Mouse (Mus musculus) kidney, adult 9 months (tissue): Measurements from ENCODE around the gene Them7.

Experiments
- DNase-seq: peaks from one replicate; pipeline ENCODE4 v3.0.0; 2022

The Them7 gene

DNA sequence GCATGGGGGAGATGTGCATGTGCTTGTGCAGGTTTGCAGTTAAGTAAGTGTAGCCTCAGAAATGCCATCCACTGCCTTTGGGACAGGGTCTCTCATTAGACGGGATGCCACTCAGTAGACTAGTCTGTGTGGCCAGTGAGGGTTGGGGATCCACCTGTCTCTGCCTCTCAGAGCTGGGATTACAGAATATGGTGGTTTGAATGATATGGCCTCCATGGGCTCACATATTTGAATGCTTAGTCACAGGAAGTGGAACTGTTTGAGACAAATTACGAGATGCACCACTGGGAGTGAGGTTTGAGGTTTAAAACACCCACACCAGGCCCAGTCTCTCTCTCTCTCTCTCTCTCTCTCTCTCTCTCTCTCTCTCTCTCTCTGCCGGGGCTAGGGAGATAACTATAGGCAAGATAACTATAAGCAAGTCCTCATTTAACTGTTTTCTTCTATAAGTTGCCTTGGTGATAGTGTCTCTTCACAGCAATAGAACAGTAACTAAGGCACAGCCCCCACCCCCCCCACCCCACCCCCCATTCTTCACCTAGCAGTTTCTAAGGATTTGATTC is 156.7 kb downstream of the Them7 start:
- no peak for DNase-seq

DNA sequence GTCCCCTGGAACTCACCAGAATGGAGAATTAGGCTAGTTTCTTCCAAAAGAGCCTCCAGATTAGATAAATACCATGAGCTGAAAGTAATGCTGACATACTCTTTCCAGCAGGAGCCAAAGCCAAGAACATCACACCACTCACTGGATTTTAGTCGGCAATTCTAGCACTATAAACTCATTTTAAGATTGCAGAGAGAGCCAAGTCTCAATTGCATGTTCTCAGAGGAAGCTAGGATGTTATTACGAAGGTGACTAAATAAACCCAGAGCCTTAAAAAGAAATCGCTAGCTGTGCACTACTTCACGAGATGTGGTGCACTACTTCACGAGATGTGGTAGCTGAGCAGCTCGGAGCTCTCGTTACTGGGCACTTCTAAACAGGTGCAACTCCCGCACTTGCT is 158.9 kb downstream of the Them7 start:
- DNase-seq: no peak

DNA sequence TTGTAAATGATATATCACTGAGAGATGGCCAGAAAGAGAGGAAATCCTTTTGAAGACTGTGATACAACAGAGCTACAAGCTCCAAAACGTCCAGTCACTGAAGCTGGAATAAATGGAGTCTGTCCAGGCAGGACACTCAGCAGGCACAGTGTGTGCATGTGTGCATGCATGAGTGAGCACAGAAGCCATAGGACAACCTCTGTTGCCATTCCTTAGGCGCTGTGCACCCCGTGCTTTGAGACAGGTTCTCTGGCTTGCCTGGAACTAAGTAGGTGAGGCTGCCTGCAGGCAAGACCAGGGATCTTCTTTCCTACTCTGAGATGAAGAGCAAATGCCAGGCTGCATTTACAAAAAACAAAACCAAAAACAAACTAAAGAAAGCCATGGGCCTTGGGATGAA is 160.9 kb downstream of the Them7 start:
- peak; percentile 42 for DNase-seq

DNA sequence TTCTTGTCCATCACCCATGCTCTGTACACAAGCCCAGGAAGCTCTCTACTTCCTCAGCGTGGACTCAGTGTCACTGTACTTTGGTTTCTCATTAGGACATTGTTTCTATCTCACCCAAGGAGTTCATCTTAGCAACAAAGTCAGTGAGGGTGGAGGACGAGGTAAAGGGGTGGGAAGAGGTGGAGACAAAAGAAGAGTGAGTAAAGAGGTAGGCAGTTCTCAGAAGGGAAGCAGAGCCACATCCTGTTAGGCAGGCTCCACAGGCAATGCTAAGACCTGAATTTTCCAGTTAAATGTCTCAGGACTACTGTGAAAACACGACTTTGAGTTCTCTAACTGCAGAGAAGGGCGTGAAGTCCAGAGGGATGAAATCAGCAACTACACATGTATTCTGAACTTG is 162.3 kb downstream of the Them7 start:
- no peak for DNase-seq

DNA sequence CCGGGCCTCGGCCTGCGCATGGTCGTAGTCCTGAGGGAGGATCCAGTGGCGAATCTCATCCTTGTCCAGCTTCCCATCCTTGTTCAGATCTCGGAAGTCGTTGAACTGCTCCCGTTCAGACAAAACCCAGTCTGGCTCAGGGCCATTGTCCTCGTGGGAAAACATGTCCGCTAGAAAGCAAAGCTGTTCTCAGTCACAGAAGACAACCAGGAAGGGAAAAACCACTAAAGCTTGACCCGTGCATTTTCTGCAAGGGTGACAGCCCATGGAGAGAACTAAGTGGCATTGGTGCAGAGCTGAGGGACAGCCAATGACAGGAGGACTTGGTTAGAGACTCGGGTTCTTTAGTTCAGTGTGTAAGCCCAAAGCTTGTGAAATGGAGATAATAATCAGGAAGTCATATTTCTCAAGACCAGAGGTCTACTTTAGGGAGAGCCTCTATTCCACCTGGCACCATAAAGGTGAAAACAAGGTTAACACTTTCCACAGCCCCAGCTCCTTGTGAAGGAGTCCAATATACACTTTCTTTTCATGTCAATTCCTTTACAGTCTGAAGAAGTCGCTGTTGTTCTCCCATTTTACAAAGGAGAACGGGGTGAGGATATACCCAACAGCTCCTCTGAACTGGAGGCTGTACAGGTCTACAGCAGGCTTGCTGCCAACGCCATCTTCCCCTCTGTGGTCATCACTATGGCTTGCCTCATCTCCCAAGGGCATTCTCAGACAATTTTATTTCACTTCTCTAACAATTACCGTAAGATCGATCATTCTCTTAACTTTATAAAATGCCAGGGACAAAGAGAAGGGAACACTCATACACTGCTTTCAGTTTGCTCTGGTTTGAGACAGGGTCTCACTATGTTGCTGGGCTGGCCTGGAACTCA is 165.1 kb downstream of the Them7 start:
- DNase-seq: no peak

DNA sequence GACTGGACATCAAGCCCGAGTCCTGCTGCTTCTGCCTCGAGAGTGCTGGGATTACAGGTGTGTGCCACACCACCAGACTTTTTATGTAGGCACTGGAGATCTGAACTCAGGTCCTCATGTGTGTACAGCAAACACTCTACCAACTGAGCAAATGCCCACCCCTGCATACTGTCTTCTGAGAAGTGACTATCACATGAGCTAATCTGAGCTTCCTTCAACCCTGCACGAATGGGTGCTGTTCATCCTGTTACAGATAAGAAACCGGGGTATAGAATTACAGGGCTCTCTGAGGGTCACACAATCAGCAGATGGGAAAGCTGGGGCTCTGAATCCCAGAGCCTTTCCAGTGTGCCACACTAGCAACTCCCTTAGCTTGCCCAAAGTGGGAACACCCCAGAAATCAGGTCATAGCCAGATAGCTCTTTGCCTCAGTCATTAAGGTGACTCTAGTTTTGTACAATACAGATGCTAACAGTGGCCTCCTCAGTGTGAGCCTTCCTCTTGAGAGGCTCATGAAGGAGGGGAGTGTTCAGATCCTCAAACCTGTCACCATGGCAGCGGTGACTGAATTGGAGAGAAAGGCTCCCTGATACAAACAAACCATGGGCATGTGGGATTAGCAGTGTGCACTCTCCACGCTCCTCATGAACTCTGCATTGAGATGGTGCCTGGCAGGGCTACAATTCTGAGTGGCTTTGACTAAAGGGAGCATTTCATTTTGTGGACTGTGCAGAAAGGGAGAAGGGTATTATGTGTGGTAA is 166.7 kb downstream of the Them7 start:
- no peak for DNase-seq

DNA sequence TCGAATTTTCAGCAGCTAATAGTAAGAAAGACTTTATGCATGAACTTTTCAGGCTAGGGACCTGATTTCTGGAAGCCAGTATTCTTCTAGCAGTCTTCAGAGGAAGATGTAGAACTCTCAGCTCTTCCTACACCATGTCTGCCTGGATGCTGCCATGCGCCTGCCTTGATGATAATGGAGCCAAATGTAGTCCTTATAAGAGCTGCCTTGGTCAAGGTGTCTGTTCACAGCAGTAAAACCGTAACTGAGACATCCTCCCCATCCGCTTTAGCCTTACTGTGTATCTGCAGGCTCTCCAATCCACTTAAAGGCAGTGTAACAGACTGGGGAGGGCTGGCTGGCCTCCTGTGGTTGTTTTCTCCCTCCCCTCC is 167.3 kb downstream of the Them7 start:
- DNase-seq: no peak

DNA sequence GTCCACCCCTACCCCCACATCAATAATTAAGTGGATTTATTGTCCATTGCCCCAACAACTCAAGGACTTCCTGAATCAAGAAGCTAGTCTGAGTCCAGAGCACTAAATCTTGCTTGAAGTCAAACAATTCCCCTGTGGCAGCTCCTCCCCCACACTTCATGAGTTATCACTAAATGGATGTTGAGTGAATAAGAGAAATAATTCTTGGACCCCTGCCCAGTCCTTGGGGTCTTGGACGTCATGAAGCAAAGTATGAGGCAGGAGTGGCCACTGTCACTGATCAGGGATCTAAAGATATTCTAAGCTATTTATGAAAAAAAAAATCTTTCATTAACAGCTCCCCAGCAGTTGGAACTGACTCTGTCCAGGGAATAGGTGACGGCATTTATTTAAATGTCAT is 168.4 kb downstream of the Them7 start:
- DNase-seq: no peak

DNA sequence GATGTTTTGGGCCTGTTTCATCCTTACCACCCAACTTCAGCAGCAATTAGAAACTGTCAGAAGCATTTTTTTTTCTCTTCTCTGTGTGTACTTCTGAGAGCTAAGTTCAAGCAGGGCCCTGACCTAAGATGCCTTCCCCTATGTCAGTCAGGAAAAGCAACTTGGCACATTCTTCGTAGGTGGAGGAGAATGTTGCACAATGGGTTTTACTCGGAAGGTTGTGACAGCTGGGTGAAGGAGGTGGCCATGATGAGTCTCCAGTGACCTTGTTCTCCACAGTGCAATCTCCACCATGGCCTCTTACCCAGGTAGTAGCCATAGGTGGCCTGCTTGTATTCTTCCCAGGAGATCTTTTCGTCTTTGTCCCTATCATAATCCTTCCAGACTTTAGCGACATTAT is 170.3 kb downstream of the Them7 start:
- no peak for DNase-seq

DNA sequence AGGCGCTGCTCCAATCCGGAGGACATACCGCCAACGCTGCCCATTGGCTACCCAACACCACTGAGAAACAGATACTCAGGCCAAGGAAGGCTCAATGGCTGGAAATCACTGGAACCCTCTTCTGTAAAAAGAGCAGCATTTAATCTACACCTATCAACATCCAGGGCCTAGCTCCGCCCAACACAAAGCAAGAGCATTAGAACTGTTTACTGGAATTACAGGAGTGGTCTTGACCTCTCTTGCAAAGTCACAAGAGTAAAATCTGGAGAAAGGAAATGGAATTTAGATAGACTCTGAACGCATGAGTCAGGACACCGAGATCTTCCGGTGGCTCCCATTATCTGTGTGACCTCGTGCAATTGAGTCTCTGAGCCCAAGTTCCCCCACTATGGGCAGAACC is 171.9 kb downstream of the Them7 start:
- DNase-seq: no peak

DNA sequence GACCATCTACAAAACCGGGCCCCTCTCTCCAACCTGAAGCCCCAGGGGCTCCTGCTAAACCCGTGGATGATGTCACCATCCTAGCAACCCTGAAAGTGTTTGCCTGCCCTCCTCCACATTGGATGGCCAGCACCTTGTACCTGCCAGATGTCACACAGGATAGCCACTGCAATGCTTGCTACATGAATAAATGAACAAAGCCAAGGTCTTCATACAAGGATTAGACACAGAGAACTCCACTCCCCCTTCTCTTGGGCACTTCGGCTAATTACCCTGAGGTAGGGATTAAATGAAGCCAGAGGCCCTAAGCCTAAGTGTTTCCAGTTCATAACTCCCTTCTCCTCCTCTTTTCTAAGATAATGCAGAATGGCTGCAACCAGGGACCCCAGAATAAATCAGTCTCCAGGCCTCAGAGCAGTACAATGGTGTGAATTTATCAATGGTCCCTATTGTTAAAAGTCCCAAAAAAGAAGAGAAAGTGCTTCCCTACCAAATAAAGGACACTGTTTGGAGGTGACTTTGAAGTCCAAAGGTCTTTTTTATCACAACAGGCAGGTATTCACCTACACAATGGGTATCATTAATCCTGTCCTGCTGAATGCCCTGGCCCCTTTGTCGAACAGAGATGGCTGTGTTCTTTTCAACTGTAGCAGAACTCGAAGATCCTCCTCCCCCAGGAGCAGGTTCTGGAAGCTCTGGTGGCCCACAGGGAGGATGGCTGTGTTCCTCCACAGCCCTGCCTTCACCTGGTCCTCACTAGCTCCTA is 173.5 kb downstream of the Them7 start:
- DNase-seq: no peak

DNA sequence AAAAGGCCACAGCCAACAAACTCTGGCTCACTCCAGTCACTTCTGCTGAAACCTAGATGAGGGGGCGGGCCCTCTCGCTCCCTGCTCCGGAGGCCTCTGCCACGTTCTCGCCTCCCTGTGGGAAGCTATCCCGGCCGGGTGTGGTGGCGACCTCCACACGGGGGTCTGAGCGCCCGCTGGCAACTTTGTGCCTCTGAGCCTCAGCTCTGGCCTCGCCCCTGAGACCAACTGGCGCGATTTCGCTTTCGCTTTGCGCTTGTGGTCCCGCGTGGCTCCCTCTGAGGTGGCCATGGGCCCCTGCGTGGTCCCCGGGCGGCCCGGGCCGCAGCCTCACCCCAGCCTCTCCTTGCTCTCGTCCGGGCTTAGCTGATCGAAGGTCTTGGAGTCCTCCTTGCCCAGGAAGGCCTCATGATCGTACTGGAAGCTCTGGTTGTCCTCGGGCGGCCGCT is 174.5 kb downstream of the Them7 start:
- DNase-seq: peak; percentile 35

DNA sequence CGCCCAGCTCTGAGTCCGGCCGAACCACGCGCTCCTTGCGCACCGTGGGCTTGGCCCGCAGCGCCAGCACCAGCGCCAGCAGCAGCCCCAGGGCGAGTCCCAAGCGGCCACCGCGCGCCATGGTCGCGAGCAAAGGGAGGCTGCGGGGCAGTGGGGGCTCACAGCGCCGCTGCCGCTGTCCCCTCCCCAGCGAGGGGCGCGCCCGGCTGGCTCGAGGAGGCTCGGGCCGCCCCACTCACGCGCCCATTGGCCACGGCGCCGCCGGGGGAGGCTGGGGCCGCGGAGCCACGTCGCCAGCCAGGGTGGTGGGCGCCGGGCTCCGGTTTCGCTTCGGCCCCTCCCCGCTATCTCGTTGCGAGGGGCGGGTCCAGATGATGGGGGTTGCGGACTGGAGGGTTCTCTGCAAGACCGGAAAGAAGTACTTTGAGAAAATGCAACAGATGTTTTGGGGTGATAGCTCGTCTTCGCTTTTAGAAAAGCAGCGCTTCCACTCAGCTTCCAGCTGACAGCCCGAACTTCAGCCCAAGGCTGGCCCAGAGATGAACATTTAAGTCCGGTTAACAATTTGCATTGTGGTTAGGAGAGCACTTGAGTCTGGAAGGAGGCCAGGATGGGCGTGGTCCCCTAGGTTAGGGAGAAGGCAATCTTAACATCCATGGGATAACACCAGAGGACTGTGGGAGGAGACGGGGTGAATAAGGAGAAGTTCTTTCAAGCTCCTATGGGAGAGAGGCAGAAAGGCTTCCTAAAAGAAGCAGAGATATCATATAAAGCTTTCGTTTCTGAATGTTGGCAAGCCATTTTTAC is 175.2 kb downstream of the Them7 start, which contains the start of gene Rcn1:
TSS of gene Rcn1 (minus strand) at position 235 of the 807 bp plus-strand sequence.
- DNase-seq: peak; percentile 81

DNA sequence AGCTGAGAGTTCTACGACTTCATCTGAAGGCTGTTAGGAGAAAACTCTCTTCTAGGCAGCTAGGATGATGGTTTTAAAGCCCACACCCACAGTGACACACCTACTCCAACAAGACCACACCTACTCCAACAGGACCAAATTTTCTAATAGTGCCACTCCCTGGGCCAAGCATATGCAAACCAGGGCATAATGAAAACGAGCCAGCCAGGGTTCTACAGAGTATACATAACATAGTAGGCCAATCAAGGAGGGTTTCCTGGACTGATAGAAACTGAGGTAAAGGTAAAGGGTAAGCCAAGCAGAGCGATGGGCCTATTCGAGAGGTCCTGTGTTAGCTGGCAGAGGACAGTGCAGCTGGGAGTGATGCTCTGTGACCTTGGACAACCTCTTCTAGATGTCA is 176.4 kb downstream of the Them7 start:
- DNase-seq: no peak

DNA sequence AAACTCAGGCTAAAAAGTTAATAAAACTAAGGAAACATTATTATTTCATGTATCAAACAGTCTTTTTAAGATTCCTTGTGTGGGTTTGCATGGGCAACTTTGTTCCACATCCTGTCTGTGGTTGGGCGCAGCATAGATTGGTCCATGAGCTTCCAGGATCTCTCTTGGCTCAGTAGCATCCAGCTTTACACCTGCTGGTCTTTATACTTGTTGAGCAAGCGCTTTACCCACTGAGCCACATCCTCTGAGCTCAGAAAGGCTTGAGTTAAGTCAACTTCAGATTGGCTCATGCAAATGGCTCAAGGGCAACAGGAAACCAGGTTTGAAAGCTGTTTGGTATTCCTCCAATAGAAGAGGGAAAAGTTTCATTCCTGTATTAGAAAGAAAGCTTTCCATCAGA is 178.1 kb downstream of the Them7 start:
- no peak for DNase-seq

DNA sequence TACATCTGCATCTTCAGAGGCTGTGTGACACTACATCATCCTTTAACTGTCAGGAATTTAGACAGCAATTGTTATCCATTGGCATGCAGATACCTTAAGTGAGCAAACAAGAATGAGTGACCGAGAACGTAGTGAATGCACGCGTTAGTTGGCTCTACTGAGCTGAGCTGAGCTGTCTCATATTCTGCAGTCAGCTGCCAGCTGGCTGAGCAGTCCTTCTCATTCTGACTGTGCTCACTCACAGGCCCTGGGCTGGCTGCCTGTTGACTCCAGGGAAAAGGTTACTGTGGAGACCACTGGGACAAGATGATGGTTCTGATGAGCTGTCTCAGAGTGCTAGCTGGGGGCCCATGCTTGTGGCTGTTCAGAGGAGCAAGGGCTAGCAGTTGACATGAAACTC is 184.4 kb downstream of the Them7 start:
- no peak for DNase-seq

DNA sequence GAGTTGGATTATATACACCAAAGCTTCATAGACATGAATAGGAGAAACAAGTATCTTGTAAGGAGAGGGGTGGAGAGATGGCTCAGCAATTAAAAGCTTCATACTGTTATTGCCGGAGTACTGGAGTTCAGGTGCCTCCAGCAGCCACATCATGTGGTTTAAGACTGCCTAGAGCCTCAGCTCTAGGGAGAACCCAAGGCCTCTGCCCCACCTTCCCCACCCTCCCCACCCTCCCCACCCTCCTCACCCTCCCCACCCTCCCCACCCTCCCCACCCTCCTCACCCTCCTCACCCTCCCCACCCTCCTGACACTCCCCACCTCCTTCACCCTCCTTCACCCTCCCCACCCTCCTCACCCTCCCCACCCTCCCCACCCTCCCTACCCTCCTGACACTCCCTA is 185.1 kb downstream of the Them7 start:
- no peak for DNase-seq

DNA sequence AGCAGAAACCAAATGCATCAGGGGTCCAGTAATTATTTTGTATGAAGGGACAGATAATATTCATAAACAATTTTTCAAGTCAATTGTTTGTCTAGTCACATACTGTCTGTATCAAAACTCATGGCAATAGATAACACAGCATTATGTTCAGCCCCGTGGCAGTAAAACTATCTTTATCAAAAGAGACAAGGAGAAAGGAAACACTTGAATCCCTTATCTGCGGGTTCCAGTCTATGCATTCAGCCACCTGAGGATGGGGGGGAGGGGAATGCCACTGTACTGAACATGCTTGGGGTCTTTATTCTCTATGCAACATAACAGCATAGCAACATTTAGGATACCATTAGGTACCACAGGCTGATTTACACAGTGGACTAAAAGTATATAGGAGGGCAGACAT is 190.2 kb downstream of the Them7 start:
- DNase-seq: no peak

DNA sequence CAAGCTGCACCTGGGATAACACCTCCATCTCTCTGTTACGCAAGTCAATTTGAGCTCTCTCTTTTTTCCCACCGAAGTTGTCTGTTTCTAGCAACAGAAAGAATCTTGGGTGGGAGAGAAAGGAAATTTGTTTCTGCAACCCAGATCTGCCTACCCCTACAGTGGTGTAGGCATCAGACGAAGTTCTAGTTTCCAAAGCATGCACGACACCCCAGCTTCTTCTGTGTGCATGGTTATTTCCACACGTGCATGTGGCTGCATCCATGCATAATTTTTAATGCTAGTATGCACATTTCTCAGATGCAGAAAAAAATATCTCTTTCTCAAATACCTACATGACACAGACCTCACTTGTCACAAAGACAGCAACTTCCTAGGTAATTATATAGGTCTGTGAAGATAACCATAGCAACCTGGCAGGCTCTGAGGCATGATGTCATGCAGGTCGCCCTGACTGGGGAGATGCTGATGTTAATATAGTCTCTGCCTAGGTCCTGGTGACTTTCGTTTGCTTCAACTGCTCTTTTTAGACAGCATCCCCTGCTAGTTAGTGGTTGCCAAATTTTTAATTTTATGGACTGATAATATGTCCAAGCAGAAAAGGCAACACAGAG is 192.0 kb downstream of the Them7 start:
- DNase-seq: no peak

DNA sequence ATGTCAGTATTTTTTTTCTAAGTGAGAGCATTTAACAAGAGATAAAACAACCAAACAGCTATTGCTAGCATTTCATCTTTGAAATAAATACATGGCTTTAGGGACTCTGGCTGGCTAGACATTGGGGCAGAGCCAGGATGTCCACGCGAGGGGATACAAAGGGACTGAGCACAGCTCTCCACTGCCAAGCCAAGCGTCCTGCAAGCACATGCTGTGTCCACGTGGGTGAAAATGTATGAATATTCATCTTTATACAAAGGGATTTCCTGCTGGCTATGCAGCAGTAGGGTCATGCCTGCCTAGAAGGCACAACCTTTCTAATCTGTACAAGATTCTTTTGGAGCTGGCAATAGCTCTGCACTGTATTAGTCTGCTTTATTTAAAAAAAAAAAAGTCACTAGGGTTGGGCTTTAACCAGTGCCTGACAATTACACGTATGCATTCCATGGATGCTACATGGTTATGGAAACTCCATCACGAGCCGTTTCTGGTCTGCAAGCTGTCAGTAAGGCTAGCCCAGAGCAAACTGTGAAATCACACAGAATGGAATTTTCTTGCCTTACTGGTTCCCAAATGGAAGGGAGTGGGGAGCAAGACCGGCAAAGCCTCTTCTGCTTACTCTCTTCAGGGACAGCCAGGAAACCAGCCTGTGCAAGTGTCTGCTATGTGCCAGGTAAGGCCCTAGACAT is 192.7 kb downstream of the Them7 start:
- DNase-seq: no peak

DNA sequence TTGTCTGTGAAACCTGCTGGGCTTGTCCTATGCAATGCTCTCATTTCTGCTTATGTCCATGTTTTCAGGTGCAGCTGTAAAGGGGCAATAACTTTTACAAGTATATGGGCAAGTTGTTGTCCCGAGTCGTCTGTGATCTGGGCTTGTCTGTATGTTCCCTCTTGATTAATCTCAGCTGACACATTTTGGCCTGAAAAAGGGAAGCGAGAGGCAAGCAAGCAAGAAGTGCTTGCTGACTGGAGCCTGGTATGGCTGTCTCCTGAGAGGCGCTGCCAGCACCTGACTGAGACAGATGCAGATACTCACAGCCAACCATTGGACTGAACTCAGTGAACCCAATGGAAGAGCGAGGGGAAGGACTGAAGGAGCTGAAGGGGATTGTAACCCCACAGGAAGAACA is 193.5 kb downstream of the Them7 start:
- DNase-seq: no peak
